Mouse (Mus musculus) heart, embryonic 16.5 days (tissue): Measurements from ENCODE around the gene Abcf1. TPM values are rescaled to one million over a fixed set of nuclear protein-coding genes. Genes with fewer than 3 reads are reported as not detected.
"Not testable (repeated sequence)": the region's sequence is repeated elsewhere in the genome, so short reads cannot be mapped to it uniquely, and the experiment has no call there.

Experiments
- ATAC-seq: fragments of 200-750 bp; cut with Nextera tagmentation; replicated peaks from 2 replicates; pipeline ENCODE4 v1.8.0; 2017; ENCODE audit warnings: moderate number of reproducible peaks; ENCODE audit not compliant: insufficient read depth, low FRiP score; ENCODE audit errors: extremely low read depth
- H3K27ac ChIP-seq: fragments of 300-500 bp; sonication (generic); 2 replicates; pipeline ENCODE4 v1.5.1; 2014; ENCODE audit warnings: mild to moderate bottlenecking, low read length, control low read depth, moderate library complexity
- H3K27me3 ChIP-seq: fragments of 300-500 bp; sonication (generic); 2 replicates; pipeline ENCODE4 v1.6.1; 2014; ENCODE audit warnings: low read length, mixed read lengths; ENCODE audit not compliant: control insufficient read depth, insufficient read depth
- H3K36me3 ChIP-seq: fragments of 300-500 bp; sonication (generic); 2 replicates; pipeline ENCODE4 v1.6.1; 2014; ENCODE audit not compliant: control insufficient read depth, insufficient read depth
- H3K4me1 ChIP-seq: fragments of 300-500 bp; sonication (generic); 2 replicates; pipeline ENCODE4 v1.6.1; 2014; ENCODE audit warnings: low read length, mixed read lengths; ENCODE audit not compliant: control insufficient read depth, insufficient read depth
- H3K4me2 ChIP-seq: fragments of 300-500 bp; sonication (generic); 2 replicates; pipeline ENCODE4 v1.6.1; 2014; ENCODE audit warnings: low read depth, mild to moderate bottlenecking, control low read depth, low read length
- H3K4me3 ChIP-seq: fragments of 300-500 bp; sonication (generic); 2 replicates; pipeline ENCODE4 v1.5.1; 2014; ENCODE audit warnings: mild to moderate bottlenecking, control low read depth, low read length
- H3K9ac ChIP-seq: fragments of 300-500 bp; sonication (generic); 2 replicates; pipeline ENCODE4 v1.6.1; 2014; ENCODE audit warnings: low read length, control low read depth
- H3K9me3 ChIP-seq: fragments of 300-500 bp; sonication (generic); replicated peaks from 2 replicates; pipeline ENCODE4 v1.6.1; 2016; ENCODE audit warnings: low read length; ENCODE audit not compliant: control insufficient read depth
- WGBS: fragments of 180-500 bp; shearing (Covaris S2); extraction: QIAGEN DNeasy Blood & Tissue Kit; methylation state at CpG from one replicate; pipeline ENCODE4 v1.1.7; 2014; 5-methylcytosine and 5-hydroxymethylcytosine counted together
- polyA plus RNA-seq: library from polyadenylated mRNA; unstranded; fragments of >200 nt; fragmentation: Nextera tagmentation; extraction: Ambion mirVana; gene quantifications from 2 replicates; pipeline ENCODE4 v1.2.1, GENCODE M21; 2015

Abcf1 gene
- 63.2 and 66.5 TPM in 2 replicates for polyA plus RNA-seq

GRCm38 (mm10) chr17:35969418-35970389, at the start of gene Abcf1:
Gene Abcf1, minus strand, starts transcription at chr17:35969761.
- Histone ChIP-seq H3K27ac (peak within 1 kb of the TSS; percentile 80), H3K4me2 (peak within 1 kb of the TSS; percentile 83), H3K36me3 (peaks cover 12% of the 10 kb centered on the region), H3K4me3 (peak within 1 kb of the TSS; percentile 94), H3K4me1 (peaks cover 13% of the 10 kb centered on the region), H3K9me3 (no peaks in the 10 kb centered on the region), H3K27me3 (no peaks in the 10 kb centered on the region), H3K9ac (peak within 1 kb of the TSS; percentile 93)
- under 1% methylated on average over 67 of the region's 68 CpGs for WGBS
- ATAC-seq, result peak; percentile 99

GRCm38 (mm10) chr17:36018979-36019378, 49.4 kb upstream of the Abcf1 start:
- peaks cover 9% of the 10 kb centered on the region; the same call in 1 of the 2 replicates for H3K36me3 ChIP-seq
- no peaks in the 10 kb centered on the region for H3K27me3 ChIP-seq
- no peak for ATAC-seq
- H3K27ac ChIP-seq, result no peak overlapping the region
- no peaks in the 10 kb centered on the region for H3K9me3 ChIP-seq
- no peak overlapping the region for H3K4me2 ChIP-seq
- H3K4me1 ChIP-seq, result peaks cover 6% of the 10 kb centered on the region
- whole genome bisulfite sequencing, result 36% methylated on average over 2 of the region's 2 CpGs
- H3K9ac ChIP-seq, result no peak overlapping the region
- no peak overlapping the region for H3K4me3 ChIP-seq

GRCm38 (mm10) chr17:36017046-36017445, 47.5 kb upstream of the Abcf1 start:
- Histone ChIP-seq H3K4me3 (no peak overlapping the region), H3K9me3 (no peaks in the 10 kb centered on the region), H3K9ac (no peak overlapping the region), H3K27me3 (no peaks in the 10 kb centered on the region), H3K4me1 (no peaks in the 10 kb centered on the region), H3K4me2 (no peak overlapping the region), H3K36me3 (peaks cover 9% of the 10 kb centered on the region; the same call in 1 of the 2 replicates), H3K27ac (no peak overlapping the region)
- ATAC-seq, result no peak
- 82% methylated on average over 5 of the region's 5 CpGs for WGBS

- no peak overlapping the region for H3K9ac ChIP-seq
- no peak for ATAC-seq
- 86% methylated on average over 5 of the region's 5 CpGs for WGBS
Measured at GRCm38 (mm10) chr17:36014977-36015376, 45.4 kb upstream of the Abcf1 start.

GRCm38 (mm10) chr17:36004409-36004808, 34.8 kb upstream of the Abcf1 start:
- not testable (repeated sequence) for H3K36me3 ChIP-seq, H3K9ac ChIP-seq, H3K27ac ChIP-seq, H3K27me3 ChIP-seq, H3K9me3 ChIP-seq, H3K4me1 ChIP-seq, H3K4me2 ChIP-seq, ATAC-seq, H3K4me3 ChIP-seq
- WGBS, result 87% methylated on average over 7 of the region's 7 CpGs

More at GRCm38 (mm10) chr17:36014977-36015376, 45.4 kb upstream of the Abcf1 start:
- no peaks in the 10 kb centered on the region for H3K9me3 ChIP-seq
- H3K36me3 ChIP-seq, result peaks cover 9% of the 10 kb centered on the region; the same call in 1 of the 2 replicates
- H3K4me2 ChIP-seq, result no peak overlapping the region
- no peaks in the 10 kb centered on the region for H3K27me3 ChIP-seq
- H3K4me1 ChIP-seq, result no peaks in the 10 kb centered on the region
- no peak overlapping the region for H3K27ac ChIP-seq
- no peak overlapping the region for H3K4me3 ChIP-seq

GRCm38 (mm10) chr17:36003331-36003730, 33.8 kb upstream of the Abcf1 start:
- H3K9me3 ChIP-seq, result peaks cover 2% of the 10 kb centered on the region; the same call in 1 of the 2 replicates
- H3K4me3 ChIP-seq, result no peak overlapping the region
- WGBS, result 90% methylated on average over 7 of the region's 7 CpGs
- no peaks in the 10 kb centered on the region; the same call in 1 of the 2 replicates for H3K36me3 ChIP-seq
- 0 out of 2 replicates have a peak, but pooled peaks cover 3% of the 10 kb centered on the region for H3K4me1 ChIP-seq
- no peaks in the 10 kb centered on the region for H3K27me3 ChIP-seq
- H3K27ac ChIP-seq, result no peak overlapping the region
- no peak overlapping the region for H3K4me2 ChIP-seq
- ATAC-seq, result no peak
- H3K9ac ChIP-seq, result no peak overlapping the region

- Histone ChIP-seq H3K9ac (no peak overlapping the region), H3K36me3 (no peaks in the 10 kb centered on the region; the same call in 1 of the 2 replicates), H3K27me3 (no peaks in the 10 kb centered on the region), H3K4me2 (no peak overlapping the region), H3K9me3 (peaks cover 2% of the 10 kb centered on the region; the same call in 1 of the 2 replicates), H3K27ac (no peak overlapping the region), H3K4me1 (peaks cover 13% of the 10 kb centered on the region), H3K4me3 (no peak overlapping the region)
- no peak for ATAC-seq
- WGBS, result 90% methylated on average over 6 of the region's 6 CpGs
Measured at GRCm38 (mm10) chr17:36001966-36002365, 32.4 kb upstream of the Abcf1 start.

- Histone ChIP-seq H3K27ac (no peak overlapping the region), H3K4me1 (peaks cover 13% of the 10 kb centered on the region), H3K4me2 (no peak overlapping the region), H3K9me3 (0 out of 2 replicates have a peak, but pooled peaks cover 2% of the 10 kb centered on the region), H3K36me3 (no peaks in the 10 kb centered on the region), H3K4me3 (no peak overlapping the region), H3K27me3 (no peaks in the 10 kb centered on the region), H3K9ac (no peak overlapping the region)
- ATAC-seq, result no peak
- WGBS, result 93% methylated on average over 12 of the region's 12 CpGs
Measured at GRCm38 (mm10) chr17:36001121-36001897, 31.7 kb upstream of the Abcf1 start.
